Mouse (Mus musculus) layer of hippocampus, postnatal 25 days (tissue): ENCODE data around the gene Hdac7. TPM values are rescaled to one million over a fixed set of nuclear protein-coding genes. Genes with fewer than 3 reads are reported as not detected.

ENCODE experiments used
- DNase-seq, 2 experiments: peaks; one replicate each; pipeline ENCODE4 v3.0.0; 2022; ENCODE audit warnings: mixed read lengths in 2 of 2, low spot score in 1 of 2; ENCODE audit errors: extremely low spot score in 1 of 2
- total RNA-seq, 2 experiments: library from RNA; stranded (reverse); gene quantifications; 2 replicates each; pipeline ENCODE4 v1.2.3; 2021

Gene Hdac7
- total RNA-seq, 2 experiments from 2014 or later: 15.6 to 30.1 TPM

DNA sequence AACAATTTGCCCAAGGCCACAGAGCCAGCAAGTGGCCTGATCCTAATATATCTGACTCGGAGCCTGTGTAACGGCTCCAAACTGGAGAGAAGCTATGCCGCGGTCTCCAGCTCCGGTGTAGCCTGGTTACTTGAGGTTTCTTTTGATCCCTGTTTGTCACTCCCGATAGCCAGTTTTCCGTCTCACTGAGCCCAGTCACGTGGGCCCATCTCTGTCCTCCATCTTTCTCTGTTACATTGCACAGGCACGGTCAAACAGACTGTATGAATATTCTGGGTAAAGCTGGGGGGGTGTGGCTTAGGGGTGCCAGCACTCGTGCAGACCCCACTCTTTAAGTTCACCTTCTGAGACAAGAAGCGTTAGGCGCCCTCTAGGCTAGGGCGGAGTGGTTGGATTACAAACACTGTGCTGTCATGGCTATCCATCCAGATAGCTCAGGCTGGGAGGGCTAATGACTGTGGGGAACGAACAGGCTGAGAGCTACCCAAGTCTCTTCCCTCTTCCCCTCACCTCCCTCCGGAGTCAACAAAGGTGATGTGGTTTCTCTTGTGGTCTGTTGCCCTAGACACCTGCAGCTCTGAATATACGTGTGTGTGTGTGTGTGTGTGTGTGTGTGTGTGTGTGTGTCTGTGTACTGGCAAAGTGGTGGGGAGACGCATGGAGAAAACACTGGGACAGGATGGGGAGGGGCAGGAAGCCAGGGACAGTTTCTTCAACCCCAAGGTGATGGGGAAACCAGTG lies 8.0 kb downstream of the Hdac7 start:
- DNase-seq: no peak

DNA sequence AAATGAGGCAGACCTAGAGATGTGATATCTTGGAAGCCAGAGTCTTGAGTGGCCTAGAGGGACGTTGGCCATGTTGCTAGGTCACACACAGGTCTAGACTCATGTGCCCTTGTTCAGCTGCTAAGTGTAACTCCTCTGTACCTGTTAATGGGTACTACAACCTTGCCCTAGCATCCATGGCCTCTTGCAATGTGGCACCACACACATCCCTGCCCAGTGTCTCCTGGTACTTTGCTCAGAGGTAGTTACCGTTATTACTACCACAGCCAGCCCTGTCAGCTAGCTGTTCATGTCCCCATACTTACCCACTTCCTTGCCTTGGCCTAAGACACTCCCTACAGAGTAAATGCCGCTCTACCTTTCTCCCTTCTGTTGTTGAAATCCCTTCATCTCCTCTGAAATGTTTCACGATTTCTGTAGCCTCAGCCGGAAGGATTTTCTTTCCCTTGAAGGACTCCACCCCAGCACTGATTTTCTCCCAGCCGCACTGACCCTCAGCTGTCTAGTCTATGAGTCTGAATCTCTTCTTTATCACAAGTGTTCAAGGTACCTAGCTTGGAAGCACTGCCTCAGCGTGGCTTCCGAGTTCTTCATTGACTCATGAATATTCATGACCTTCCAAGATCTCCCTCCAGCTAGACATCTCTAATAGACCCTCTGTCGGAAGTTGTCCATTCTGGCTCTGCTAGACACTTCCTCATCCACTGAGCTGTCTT lies 11.4 kb downstream of the Hdac7 start:
- no peak for DNase-seq

DNA sequence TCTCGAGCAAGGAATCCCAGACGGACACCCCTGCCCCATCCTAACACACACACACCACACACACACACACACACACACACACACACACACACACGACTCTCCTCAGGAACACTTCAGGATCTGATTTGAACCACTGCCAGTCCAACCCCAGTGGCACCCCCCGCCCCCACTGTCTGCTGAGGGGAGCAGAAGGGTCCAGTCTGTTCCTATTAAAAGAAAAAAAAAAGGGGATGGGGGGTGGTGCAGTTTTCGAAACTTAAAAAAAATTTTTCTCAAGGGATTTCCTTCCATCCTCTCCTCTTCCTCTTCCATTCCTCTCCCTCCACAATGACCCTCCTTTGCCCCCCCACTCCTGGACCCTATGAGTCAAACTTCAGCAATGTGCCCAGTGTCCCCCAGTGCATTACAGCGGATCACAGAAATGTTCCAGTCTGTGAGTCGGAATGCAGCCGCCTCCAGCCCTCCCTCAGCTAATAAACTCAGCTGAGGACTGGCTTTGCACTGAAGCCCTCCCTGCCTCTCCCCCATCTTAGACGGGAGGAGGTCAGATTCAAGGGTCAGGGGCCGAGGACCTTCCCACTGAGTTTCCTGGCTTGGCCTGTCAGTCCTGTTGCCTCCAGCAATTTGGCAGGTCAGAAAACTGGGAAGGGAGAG lies 12.2 kb downstream of the Hdac7 start:
- DNase-seq: no peak

DNA sequence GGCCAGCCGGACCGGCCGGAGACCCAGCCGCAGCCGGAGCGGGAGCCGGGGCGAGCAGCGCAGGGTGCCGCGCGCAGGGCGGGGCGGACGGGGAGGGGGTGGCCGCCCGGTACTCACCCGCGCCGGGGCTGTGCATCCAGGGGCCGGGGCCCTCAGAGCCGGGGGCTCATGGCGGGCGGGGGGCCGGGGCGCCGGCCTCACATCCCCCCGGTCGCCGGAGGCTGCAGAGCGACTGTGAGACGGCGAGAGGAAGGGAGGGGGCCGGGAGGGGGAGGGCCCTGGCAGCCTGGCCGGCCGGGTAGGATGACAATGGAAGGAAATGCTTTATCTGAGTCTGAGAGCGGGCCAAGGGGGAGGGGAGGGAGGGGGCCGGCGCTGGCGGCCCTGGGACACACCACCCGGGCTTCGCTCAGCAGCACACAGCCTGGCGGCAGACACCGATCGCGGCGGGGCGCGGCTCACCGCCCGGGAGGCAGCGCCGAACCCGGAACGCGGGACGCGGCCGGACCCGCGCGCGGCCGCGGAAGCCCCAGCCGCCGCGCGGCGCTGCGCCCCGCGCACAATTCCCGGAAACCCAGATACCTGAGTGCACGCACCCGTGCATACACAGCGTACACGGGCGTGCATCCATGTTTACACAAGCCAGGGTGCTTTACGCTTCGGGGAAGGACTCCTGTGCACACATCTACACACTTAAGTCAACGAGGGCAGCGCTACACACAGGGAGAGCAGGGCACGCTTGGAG lies 12.9 kb downstream of the Hdac7 start:
- DNase-seq: peak in 1 of 2 experiments; percentile 58

DNA sequence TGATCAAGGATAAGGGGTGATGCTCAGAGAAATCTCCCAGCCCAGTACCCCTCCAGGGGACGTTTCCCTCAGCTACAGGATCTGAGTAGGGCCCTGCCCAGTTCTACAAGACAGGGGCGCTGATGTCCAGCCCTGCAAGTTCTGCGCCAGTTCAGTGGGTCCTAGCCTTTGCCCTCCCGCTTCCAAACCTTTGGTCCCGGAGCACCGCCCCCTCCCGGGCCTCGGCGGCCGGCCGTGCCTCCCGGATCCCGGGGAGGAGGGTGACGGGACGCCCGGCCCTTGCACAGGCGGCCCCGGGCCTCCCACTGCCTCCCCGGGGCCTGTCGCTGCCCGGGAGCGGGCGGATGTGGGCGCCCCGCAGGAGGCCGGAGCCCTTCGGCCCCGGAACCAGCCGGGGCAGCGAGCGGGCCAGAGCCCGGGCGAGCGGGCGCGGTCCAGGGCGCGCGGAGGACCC lies 13.5 kb downstream of the Hdac7 start:
- no peak for DNase-seq

DNA sequence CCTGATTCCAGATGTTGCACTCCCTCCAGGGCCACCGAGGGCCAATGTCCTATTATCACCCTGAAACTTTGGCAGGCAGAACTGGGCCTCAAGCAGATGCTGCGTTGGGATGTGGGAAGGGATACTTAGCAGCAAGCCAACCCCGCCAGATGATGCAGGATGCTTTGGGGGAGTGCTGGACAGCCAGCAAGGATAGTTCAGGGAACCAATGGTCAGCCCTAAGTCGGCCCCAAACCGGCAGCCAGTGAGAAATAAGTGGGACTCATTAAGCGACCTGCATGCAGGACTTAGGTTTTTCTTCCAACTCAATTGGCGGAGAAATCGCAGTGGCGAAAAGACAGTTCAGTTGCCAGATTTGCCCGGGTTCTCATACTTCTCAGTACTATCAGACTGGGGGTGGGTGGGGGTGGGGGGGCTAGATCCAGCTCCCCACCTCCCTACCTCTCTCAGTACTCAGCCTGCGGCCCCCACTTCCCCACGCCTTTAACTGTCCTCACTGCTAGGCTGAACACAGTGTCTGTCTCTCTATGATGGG lies 14.0 kb downstream of the Hdac7 start:
- no peak for DNase-seq

DNA sequence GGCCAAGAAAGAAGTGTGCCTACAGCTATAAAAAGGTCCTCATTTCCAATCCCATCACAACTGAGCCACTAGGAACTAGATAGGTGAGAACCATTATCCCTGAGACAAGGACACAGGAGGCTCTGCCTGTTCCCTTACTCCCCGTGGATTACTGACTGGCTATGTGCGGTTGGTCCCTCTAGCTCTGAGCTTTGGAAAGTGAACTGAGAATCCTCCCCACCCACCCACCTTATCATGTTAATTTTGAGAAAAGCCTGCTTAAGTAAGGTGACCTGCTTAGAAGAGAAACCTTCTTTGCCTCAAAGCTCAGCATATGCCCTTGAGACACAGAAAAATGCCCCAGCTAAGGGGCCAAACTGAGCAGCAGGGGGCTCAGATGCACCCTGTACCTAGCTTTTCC lies 14.9 kb downstream of the Hdac7 start:
- DNase-seq: no peak

DNA sequence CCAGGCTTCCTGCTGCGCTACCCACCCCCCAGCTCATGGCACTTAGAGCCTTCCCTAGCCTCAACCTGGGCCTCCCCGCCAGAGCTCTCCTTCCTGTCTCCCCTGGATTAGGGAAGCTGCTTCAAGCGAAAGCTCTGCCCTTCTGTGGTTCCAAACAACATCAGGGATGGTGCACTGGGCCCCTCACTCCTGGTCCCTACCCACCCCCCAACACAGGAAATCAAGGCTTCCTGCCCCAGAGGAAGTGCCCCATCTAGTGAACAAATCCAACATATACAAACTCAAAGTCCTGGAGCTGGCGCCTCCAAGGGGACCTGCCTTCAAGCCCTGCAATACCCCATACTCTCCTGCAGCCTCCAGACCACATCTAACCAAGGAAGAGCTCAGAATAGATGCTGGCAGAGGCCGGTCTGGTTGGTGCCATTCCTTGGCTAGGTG lies 15.4 kb downstream of the Hdac7 start:
- no peak for DNase-seq

DNA sequence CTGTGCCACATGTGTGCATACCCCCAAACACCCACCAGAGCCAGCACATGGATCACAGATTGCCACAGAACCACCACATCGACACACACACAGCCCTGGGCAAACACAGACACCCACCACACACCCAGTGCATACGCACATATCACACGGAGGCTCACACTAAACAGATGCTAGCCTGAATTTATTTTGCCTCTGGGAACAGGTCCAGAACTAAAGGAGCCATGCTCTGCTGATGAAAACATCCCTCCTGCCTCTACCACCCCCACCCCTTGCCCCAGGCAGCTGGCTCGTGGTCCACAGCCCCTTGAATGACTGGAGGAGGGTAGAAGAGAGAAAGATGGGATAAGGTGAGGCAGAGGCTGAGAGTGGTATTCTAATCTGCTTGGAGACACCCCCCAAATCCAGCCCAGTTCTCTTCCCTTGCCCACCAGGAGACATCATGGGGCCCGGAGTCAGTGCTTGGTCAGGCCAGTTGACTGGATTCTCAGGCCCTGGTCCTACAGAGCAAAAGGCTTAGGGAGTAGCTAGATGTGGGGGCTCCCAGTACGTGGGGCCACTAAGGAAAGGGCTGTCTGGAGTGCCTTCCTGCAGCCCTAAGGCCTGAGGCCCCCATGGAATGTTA lies 16.0 kb downstream of the Hdac7 start:
- no peak for DNase-seq

DNA sequence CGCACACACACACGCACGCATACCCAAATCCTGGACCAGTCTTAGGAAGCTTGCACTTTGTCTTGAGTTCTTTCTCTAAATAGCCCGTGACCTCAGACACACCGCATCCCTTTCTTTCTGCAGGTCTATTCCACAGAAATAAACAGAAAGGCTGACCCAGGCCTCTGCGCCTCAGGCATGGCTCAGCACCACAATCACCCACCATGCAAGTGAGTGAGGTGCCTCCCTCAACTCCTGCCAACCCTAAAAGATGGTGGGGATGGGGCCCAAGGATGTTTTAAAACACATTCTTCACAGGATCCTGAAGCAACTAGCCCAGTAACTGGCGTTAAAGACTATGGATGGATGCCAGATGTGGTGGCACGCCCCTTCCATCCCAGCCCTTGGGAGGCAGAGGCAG lies 16.9 kb downstream of the Hdac7 start:
- no peak for DNase-seq

DNA sequence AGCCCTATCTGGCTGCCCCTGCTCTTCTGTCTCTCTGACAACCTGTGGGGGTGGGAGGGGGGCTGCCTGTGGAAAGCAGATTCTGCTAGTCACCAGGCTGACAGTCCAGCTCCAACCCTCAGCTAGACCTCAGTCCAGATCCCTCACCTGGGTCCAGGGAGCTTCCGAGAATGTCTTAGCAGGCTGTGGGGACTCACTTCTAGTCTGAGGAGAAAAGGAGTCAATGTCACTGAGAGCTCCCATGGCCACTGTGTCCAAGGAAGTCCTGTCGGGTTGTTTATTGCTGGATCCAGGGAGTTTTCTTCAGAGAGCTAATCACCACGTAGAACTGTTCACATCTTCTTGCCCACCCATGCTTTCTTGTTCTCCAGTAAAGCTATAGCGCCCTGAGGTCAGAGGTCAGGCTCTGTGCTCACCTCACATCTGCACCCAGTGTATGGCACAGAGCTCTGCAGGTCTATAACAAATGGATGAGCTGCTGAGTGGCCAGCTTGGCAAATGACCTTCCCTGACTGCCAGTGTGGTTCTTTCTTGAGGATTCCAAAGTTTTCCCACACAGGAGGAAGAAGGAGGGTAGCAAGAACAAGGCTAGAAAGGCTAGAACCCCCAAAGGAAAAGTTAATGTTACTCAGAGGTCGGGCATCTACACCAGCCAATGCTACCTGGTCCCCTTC lies 17.6 kb downstream of the Hdac7 start:
- no peak for DNase-seq

DNA sequence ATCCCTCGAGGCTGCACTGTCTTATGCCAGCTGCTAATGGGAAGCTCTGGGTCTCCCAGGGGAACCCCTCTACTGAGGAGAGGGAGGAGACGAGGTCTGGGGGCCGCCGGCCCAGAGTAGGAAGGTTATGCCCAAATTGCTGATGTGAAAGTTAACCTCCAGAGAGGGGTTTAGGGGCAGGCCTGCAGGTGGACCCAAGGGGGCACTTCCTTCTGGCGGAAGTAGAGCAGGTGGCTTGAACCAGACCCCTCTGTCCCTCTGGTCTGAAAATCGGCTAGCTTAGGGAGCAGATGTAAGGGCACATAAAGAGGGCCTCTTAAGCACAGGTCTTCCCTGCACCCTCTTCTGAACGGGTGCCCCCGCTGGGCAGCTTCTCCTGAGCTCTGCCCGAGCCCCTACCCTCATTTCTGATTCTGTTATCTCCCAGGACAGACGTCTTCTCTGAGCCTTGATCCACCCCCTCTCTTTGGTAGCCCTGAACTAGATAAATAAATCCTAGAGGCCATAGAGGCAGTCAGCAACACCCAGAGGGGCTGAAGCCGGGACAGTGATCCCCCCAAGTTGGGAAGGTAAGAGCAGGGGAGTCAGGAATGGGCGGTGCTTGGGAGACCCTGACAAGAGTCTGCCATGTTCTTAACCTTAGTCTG lies 18.2 kb downstream of the Hdac7 start:
- DNase-seq: no peak

DNA sequence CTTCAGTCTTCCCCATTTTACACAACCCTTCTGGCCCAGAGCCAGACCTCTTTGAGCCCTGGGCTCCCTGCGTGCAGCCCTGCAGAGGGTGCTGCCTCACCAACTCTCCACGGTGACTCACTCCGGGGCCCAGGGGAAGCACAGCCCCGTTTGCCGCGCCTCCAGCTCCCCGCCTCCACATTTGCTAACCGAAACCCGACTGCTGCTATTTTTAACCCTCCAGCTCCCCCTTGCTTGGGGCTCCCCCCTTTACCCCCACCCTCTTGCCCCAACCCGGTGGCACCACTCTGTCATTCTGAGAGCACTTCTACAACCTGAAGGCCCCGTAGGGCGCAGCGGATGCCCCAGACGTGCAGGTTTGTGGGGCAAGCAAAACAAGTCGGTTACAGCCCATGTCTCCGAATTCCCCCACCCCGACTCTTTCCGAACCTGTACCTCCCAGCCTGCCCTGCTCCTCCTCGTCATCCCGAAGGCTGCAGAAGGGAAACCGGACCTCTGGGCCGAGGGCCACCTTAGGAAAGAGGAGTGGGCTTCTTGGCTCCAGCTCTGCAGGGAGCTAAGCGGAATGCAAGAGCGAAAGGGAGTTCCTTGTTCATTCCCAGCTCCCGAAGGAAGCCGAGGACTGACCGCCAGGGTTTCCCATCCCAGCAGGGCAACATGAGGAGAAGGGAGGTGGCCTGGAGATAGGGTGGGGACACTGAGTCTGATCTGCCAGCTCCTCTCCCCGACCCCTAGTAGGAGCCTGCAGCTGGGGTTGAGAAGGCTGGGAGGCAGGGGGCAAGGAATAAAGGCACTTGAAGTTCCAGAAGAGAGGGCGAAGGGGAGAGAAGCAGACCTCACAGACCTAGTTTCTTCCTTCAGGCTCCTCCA lies 19.0 kb downstream of the Hdac7 start:
- DNase-seq: peak; percentile 54 to 56

DNA sequence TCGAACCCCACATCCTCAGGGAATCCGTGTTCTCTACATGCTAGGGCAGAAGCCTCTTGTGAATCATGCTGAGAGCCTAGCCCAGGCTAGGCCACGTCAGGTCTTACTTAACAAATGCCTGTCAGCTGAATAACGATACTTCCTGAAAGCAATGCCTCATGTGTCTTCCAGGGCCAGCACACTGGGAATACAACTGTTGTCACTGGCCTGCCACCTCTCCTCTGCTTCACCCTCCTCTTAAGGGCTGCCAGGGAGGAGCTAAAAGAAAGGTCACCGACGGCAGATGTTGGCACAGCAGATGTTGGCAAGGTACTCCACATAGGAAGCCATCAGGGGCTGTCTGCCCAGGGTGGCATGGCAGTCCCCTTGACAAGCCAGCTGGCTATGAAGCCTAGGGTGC lies 20.3 kb downstream of the Hdac7 start:
- no peak for DNase-seq

DNA sequence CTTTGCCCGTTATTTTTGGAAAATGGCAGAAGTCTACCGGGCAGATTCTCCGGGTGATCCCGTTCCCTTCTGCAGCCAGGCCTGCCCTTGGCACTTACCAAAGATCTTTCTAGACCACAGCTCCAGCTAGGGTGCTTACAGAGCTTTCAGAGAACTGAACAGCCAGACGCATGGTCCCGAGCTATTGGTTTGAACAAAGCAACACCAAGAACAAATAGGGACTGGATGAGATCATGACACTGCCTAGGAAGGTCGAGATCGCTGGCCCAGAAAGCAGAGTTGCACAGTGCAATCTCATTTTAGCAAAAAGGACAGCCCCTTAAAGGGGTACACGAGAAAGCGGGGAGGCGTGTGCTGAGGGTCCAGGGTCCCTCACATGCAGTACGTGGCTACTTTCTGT lies 20.8 kb downstream of the Hdac7 start:
- no peak for DNase-seq

DNA sequence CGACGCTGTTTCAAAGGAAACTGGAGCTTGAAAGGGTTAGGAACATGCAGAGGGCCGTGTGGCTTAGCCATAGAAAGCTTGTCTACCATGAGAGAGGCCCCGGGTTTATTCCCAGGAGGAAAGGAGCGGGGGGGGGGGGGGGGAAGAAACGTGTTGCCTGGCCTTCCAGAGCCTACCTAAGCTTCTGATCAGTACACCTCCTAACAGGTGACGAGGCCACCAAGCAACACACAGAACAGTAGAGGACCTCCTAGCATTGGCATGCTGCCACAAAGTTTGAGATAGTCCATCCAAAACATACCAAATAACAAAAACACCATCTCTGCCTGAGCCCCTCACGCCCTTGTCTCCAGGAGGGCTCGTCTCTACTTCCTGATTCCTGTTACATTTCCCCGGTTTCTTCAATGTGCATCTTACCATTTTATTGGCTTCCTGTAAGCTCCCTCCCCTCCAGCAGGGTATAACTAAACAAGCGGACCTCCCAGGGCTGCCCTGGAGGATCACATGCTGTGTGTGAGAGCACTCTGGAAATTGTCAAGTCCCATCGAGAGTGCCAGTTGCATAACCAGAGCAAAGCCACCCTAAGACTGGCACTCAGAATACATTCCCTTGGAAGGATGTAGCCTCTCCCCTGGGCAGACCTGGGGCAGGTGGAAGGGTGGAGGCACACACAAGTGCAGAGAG lies 21.6 kb downstream of the Hdac7 start:
- DNase-seq: no peak

DNA sequence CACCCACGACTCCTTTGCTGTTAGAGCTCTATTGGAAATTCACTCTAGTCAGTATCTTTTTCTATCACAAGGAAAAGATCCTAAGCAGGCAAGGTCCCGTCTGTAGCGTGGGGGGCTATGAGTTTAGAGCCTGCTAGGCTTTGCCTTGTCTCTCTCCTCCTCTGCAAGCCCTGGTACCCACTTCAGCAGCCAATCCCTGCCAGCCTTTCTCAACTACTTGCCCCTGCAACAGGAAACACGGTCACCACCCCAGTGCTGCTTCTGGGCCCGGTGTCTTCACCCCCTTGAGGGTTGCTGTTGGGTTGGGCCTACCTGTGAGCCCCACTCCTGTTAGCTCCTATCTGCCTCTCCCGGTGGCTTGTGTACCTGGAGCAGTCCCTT lies 22.3 kb downstream of the Hdac7 start:
- no peak for DNase-seq
